Mouse (Mus musculus) gastrocnemius, postnatal 4 days (tissue): ENCODE results near the gene Sypl2. TPM values are rescaled to one million over a fixed set of nuclear protein-coding genes. Genes with fewer than 3 reads are reported as not detected.

Source experiments
- DNase-seq, 2 experiments: peaks; one replicate each; pipeline ENCODE4 v3.0.0; 2021 to 2022; ENCODE audit warnings: low spot score in 2 of 2, mixed read lengths in 2 of 2
- total RNA-seq, 2 experiments: library from RNA; stranded (reverse); gene quantifications; 2 replicates each; pipeline ENCODE4 v1.2.3; 2021

Gene Sypl2
- total RNA-seq, 2 experiments from 2014 or later, result 441 to 517 TPM

GRCm38 (mm10) chr3:108206731-108207375, 19.6 kb downstream of the Sypl2 start:
- DNase-seq, result peak in 1 of 2 experiments; percentile 57

- peak in 1 of 2 experiments; percentile 6 for DNase-seq
These were observed 20.8 kb downstream of the Sypl2 start for GRCm38 (mm10) chr3:108205601-108206000.

- peak in 1 of 2 experiments; percentile 9 for DNase-seq
These were observed 22.0 kb downstream of the Sypl2 start for GRCm38 (mm10) chr3:108204470-108204869.

GRCm38 (mm10) chr3:108203621-108204325, 22.7 kb downstream of the Sypl2 start:
- DNase-seq, result peak in 1 of 2 experiments; percentile 81

GRCm38 (mm10) chr3:108203212-108203611, 23.2 kb downstream of the Sypl2 start:
- no peak for DNase-seq

- DNase-seq, result no peak
These were observed 23.9 kb downstream of the Sypl2 start for GRCm38 (mm10) chr3:108202506-108202905.

GRCm38 (mm10) chr3:108200329-108201323, 25.8 kb downstream of the Sypl2 start, which contains the start of gene Cyb561d1:
Gene Cyb561d1, minus strand, starts transcription at chr3:108201212.
- peak; percentile 88 to 92 for DNase-seq

- peak in 1 of 2 experiments; percentile 7 for DNase-seq
These were observed 27.2 kb downstream of the Sypl2 start for GRCm38 (mm10) chr3:108199231-108199630.

- DNase-seq, result peak in 1 of 2 experiments; percentile 67
These were observed 29.4 kb downstream of the Sypl2 start for GRCm38 (mm10) chr3:108197066-108197497.

GRCm38 (mm10) chr3:108195941-108196590, 30.4 kb downstream of the Sypl2 start:
- no peak for DNase-seq

- DNase-seq, result no peak
These were observed 31.2 kb downstream of the Sypl2 start for GRCm38 (mm10) chr3:108195287-108195686.

GRCm38 (mm10) chr3:108193686-108194085, 32.8 kb downstream of the Sypl2 start:
- no peak for DNase-seq

GRCm38 (mm10) chr3:108189897-108190296, 36.6 kb downstream of the Sypl2 start:
- no peak for DNase-seq

- DNase-seq, result no peak
These were observed 37.5 kb downstream of the Sypl2 start for GRCm38 (mm10) chr3:108188716-108189490.

- peak in 1 of 2 experiments; percentile 48 for DNase-seq
These were observed 39.2 kb downstream of the Sypl2 start for GRCm38 (mm10) chr3:108187111-108187795.

GRCm38 (mm10) chr3:108186098-108187047, 40.1 kb downstream of the Sypl2 start, which contains the start of gene Amigo1:
Gene Amigo1, plus strand, starts transcription at chr3:108186335.
- DNase-seq, result peak in 1 of 2 experiments; percentile 57

GRCm38 (mm10) chr3:108185460-108186097, 40.9 kb downstream of the Sypl2 start:
- DNase-seq, result peak in 1 of 2 experiments; percentile 6
